Mouse (Mus musculus): ENCODE measurements around the gene Stk40.

The Stk40 gene

GRCm38 (mm10) chr4:126123309-126124040, 19.7 kb downstream of the Stk40 start:
- DNase-seq (ENCODE audit: low read depth), result no peak

- DNase-seq (ENCODE audit: low read depth), result no peak
These were observed 26.7 kb downstream of the Stk40 start for GRCm38 (mm10) chr4:126130502-126130901.

- peak; percentile 50 for DNase-seq (ENCODE audit: low read depth)
These were observed 27.7 kb downstream of the Stk40 start for GRCm38 (mm10) chr4:126131290-126132121.

GRCm38 (mm10) chr4:126132636-126133264, 29.0 kb downstream of the Stk40 start:
- DNase-seq (ENCODE audit: low read depth), result no peak

- no peak for DNase-seq (ENCODE audit: low read depth)
These were observed 30.5 kb downstream of the Stk40 start for GRCm38 (mm10) chr4:126134236-126134635.

GRCm38 (mm10) chr4:126134639-126135038, 30.9 kb downstream of the Stk40 start:
- no peak for DNase-seq (ENCODE audit: low read depth)

- no peak for DNase-seq (ENCODE audit: low read depth)
These were observed 34.0 kb downstream of the Stk40 start for GRCm38 (mm10) chr4:126137773-126138172.

GRCm38 (mm10) chr4:126141021-126141420, 37.3 kb downstream of the Stk40 start:
- DNase-seq (ENCODE audit: low read depth), result no peak

- no peak for DNase-seq (ENCODE audit: low read depth)
These were observed 41.6 kb downstream of the Stk40 start for GRCm38 (mm10) chr4:126145396-126145795.

GRCm38 (mm10) chr4:126146974-126147532, 43.3 kb downstream of the Stk40 start:
- DNase-seq (ENCODE audit: low read depth), result no peak

GRCm38 (mm10) chr4:126147533-126148160, 43.9 kb downstream of the Stk40 start, which contains the start of gene Eva1b:
Gene Eva1b (plus strand): TSS chr4:126147744.
- DNase-seq (ENCODE audit: low read depth), result no peak

- DNase-seq (ENCODE audit: low read depth), result no peak
These were observed 44.6 kb downstream of the Stk40 start for GRCm38 (mm10) chr4:126148161-126148961.

GRCm38 (mm10) chr4:126149041-126149676, 45.4 kb downstream of the Stk40 start:
- DNase-seq (ENCODE audit: low read depth), result no peak

- no peak for DNase-seq (ENCODE audit: low read depth)
These were observed 46.0 kb downstream of the Stk40 start for GRCm38 (mm10) chr4:126149798-126150197.

- no peak for DNase-seq (ENCODE audit: low read depth)
These were observed 46.7 kb downstream of the Stk40 start for GRCm38 (mm10) chr4:126150297-126150948.

GRCm38 (mm10) chr4:126150949-126151320, 47.2 kb downstream of the Stk40 start:
- no peak for DNase-seq (ENCODE audit: low read depth)

- DNase-seq (ENCODE audit: low read depth), result no peak
These were observed 48.1 kb downstream of the Stk40 start for GRCm38 (mm10) chr4:126151701-126152440.

GRCm38 (mm10) chr4:126152864-126153263, 49.1 kb downstream of the Stk40 start:
- no peak for DNase-seq (ENCODE audit: low read depth)

- no peak for DNase-seq (ENCODE audit: low read depth)
These were observed 51.4 kb downstream of the Stk40 start for GRCm38 (mm10) chr4:126155183-126155582.

Data from c-Kit-positive CD71-negative TER-119-negative erythroid progenitor cells, embryonic 14.5 days (primary cell).